Mouse (Mus musculus) c-Kit-positive CD71-positive TER-119-positive erythroid progenitor cells, embryonic 14.5 days (primary cell): ENCODE data around the gene Cpvl.

Experiments
- DNase-seq: peaks from one replicate; pipeline ENCODE4 v3.0.0-alpha.2; 2013; ENCODE audit warnings: low spot score

Cpvl gene

DNA sequence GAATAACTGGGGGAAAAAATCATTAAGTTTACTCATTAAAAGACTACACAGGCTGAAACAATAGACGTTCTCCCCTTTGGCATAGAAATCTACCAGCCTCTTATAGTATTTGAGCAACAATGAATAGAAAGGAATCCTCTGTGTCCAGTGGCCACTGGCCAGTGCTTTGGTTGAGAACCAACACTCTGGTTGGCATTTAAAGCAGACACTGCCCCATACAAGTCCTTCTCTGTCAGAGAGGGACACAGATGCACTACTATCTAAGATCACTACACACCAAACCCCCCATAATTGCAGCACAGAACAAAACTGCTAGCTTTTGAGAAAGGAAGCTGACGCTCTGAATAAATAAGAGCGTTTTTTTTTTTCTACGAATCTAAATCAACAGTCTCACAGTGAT lies 93.5 kb downstream of the Cpvl start:
- DNase-seq: no peak

DNA sequence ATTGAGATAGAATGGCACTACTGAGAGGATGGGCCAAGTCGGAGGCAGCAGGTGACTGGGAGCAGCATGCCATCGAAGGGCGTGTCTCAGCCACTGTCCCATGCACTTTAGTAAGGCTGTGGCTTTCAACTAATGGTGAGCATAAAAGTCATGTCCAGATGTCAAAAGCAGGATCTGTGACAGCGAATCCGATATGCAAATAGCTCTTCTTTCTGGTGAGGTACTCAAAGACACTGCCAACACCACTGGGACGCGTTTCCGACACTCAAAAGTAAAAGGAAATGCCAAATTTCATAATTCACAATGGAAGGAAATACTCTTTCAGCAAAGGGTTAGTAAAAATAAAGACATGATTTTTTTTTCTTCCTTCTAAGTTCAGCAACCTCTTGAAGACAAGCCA lies 94.0 kb downstream of the Cpvl start:
- no peak for DNase-seq

DNA sequence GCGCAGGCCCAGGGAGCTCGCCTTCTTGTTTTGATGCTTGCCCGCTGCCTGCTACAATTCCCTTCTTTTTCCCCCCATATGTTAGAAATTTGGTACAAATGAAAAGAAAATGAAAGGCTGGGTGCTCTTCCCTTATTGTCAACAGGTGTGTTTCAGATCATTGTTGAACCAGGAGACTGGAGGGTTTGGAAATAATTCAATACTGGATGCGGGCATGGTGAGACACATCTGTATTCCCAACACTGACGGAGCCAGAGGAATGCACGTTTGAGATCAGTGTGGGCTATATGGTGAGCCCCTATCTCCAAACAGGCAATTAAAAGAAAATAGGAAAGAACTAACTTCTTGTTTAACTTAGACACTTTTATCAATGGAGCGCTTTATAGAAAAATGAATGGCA lies 95.1 kb downstream of the Cpvl start:
- no peak for DNase-seq

DNA sequence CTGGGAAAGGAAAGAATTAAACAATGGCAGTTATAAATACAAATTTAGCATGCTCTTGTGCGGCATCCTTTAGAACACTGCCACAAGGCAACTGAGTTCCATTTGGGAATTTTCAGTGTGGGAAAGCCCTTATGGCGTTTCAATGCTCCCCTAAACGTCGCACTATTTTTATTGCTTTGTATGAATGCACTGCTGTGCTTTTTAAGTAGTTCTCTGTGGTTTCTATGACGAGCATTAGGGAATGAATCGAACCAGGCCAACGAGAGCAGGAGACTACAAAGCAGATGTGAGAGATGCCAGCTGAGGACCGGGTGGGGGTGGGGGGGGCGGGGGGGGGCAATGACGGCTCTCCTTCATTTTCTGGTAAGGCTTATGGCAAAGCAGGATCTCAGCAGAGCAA lies 96.8 kb downstream of the Cpvl start:
- no peak for DNase-seq

DNA sequence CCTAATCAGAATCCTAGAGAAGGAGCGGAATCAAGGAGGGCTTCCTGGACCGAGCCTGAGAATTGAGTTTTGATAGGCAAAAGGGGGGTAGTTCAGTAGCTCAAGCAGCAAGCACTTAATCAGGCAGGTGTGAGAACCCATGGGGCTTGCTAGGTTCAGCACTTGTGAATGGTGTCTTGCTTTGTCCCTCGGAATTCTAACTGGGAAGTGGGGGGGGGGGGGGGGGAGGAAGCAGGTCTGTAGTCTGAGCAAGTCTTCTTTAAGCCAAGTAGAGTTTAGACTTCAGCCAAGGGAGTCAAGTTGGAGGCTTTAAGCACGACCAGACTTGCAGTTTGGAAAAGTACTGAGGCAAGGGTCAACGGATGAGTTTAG lies 97.2 kb downstream of the Cpvl start:
- no peak for DNase-seq

DNA sequence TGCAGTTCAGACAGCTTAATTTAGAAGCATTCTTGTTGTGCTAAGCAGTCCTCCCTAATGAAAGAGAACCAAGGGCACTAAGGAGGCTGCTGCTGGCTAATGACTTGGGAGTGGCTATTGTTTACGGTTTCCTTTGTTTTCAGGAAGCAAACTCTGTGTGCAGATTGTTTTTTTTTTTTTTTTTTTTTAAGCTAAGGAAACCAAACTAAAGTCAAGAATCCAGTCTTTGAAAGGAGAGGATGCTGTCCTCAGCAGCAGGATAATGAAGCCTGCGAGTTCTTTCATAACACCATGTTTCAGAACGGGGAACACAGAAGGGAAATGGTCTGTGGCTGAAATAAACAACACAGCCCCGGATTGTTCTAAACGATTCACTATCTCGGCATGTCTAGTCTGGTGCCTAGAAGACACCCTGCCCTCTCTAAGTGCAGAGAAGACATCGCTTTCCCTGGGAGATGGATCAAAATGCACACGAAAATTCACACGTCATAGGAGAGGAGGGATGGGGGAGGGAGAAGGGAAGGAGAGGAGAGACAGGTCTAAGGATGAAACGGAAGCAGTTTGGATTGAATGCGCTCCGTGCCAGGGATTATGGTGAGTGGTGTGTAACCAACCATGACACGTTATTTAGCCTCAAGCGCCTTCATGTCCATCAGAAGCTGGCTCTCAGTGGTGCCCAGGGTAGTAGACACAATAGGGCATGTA lies 97.8 kb downstream of the Cpvl start:
- DNase-seq: no peak

DNA sequence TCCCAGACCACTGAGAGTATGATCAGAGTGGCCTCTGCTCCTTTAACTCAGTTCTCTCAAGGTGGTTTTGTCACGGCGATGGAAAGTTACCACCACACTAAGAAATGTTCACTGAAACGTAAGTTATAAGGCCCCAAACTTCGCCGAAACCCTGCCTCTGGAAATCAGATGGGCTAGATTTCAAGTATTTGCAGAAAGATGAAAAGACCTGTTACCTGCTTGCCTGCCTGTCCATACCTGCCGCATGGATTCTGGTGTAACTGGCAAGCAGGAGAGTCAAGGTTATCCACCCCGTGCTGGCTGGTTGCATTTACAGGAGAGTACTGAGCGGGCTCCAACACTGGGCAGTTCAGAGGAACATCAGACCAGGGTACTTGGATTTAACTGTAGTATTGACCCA lies 98.9 kb downstream of the Cpvl start:
- DNase-seq: no peak

DNA sequence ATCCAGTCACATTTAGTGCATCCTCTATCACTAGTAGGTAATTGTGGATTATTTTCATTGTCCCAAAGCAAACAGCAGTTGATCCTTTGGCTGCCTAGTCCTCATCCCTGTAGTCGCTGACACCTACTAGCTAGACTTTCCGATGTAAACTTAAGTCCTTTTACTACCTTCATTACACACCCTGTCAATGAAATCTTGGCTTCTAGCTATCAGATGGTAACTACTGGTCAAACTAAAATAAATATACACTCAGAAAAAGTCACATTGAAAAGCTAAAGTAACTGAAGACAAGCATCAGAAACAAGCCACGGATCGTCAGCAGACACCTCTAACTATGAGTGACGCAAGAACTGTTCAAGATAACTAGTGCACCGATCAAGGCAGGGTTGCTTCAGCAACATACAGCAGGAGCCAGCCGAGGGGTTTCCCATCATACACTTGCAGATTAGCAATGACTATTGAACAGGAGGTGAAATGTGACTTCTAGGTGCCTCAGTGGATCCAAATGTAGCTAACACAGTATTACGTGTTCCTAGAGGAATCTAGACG lies 103.5 kb downstream of the Cpvl start:
- no peak for DNase-seq

DNA sequence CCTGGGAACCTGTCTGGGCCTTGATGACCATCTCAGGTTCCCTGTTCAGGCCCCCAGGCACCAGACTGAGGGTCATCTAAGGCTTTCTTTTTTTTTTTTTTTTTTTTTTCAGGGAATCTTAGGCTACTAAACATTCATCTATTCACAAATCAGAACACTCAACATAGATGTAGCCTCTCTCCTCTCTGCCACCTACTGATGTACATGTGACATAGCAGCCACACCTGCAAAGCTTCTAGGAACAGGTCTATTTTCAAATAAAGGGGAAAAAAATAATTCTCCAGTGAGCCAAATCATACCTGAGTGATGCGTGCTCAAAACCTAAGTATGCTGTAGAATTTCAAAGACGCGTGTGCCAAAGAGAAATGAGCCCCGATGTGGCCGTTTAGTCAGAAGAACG lies 106.6 kb downstream of the Cpvl start:
- no peak for DNase-seq

DNA sequence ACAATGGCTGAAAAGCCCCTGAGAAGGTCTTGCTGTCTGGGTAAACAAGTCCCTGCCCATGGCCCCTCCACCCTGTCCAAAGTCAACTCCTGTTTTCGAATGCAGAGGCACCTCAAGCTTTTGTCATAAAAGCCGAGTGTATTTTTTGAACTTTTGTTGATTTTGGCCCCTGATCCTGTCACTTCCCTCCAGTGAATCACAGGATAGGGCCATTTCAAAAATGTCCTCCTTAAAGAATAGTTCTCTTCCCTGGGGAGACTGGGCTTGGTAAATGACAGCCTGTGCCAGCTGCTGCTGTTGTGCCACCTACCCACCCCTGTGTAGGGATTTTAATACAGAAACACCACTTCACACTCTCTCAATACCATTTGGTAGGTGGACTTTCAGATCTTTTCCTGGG lies 115.5 kb downstream of the Cpvl start:
- DNase-seq: no peak

DNA sequence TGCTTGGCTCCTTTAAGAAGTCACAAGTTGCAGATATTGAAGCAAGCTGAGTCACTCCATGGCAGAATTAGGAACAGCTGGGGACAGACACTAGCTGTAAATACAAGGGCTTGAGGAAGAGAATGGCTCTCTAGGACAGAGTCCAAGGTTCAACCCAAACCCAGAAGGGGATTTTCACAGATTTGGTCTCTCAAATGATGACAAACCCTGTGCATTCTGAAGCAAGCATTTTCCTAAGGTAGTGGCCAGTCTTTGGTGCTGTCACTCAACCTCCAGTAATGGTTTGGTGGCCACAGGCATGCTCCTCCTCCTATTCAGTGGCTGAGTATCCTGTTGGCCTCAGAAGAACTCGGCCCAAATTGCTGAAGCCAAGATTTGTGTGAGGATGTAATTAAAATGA lies 119.4 kb downstream of the Cpvl start:
- no peak for DNase-seq

DNA sequence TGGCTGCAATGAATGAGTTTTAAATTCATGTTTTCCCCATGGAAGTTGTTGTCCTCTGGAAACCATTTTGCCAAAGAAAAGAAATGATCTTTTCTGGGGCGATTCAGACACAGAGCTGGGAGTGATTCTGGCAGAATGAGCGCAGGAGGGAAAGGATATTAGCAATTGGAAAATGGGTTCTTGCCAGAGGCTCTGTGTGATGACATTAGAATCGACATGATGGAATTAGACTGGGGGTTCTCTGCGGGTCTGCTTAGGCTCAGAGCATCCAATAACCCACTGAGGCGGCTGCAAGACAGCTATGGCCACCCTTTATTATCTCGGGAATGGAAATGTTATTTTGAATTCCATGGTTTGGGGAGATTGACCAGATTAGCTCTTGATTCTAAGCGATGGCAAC lies 120.6 kb downstream of the Cpvl start:
- no peak for DNase-seq

DNA sequence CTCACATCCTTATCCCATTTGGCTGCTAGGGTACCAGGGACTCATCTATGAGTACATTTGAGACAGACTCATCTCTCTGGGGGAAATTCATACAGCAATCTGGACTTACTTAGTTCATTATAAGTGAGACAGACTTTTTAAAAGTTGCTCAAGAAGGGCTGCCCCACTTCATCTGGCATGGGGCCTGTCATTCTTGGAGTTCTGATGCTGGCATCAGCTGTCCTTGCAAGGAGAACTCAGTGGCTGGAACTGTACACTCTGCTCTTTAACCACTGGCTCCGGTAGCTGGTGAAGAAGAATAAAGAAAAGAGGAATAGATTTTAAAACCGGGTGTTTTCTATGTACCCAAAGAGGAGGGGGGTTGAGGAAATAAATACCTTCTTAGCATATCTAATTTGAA lies 121.7 kb downstream of the Cpvl start:
- DNase-seq: no peak

DNA sequence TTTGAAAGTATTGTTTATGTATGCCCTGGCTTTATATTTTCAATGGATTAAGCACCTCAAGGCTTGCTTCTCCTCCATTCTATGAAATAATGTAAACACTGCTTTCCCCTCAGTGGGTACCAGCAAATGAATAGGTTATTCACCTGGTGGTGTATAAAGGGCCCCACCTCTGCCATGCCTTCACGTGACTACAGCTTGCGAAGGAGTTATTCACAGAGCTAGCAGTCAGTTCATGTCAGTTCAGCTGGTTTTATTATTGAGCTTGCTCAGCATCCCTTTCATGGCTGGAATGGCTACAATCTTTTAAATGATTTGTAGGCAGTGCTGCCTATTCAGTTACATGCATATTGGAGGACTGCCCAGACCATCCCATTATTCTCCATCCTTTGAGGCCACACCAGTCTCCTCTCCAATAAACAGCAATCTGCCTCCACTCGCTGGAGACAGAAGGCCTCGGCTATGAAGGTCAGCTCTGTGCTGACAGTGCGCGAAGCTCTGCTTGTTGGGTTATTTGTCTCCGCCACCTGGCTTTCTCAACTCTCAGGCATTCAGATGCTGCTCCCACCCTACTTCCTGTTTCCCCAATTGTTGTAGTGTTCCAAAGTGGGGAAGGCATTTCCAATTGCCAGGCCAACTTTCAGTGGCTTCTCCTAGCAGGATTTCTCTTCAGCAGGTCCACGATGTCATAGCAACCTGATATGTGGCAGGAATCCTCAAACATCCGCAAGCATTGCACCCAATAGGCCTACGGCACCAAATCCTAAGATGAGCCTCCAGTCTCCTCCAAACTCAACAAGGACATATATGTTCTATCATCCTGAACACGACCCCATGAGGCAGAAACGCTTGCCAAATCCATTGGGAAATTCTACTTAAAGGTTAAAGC lies 123.3 kb downstream of the Cpvl start:
- DNase-seq: no peak

DNA sequence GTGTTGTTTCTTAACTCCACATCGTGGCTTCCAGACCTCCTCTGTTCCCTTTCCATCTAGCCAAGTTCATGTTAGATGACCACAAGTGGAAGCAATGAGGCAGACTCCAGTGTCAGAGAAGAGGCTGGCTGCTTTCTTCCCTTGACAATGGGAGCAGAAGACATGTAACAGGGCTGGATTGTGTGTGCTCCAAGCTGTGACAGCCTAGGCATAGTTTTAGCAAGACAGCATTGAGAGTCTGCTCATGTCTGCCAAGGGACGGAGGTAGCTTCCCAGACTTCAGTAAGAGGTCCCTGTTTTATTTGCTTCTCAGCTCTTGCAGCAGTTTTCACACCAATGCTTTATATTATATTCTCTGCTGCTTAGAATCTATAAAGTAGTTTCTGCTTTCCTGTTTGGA lies 124.2 kb downstream of the Cpvl start:
- no peak for DNase-seq

DNA sequence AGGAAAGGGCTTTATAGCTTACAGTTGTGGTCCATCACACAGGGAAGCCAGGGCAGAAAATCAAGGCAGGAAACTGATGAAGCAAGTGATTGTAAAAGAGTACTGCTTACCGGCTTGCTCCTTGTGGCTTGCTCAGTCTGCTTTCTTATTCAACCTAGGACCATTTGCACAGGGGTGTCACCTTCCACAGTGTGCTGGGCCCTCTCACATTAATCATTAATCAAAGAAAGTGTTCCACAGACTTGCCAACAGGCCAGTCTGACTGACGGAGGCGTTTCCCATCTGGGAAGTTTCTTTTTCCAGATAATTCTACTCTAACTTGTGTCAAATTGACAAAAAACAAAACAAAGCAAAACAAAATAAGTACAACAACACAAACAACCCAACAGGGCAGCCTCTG lies 124.9 kb downstream of the Cpvl start:
- DNase-seq: no peak

DNA sequence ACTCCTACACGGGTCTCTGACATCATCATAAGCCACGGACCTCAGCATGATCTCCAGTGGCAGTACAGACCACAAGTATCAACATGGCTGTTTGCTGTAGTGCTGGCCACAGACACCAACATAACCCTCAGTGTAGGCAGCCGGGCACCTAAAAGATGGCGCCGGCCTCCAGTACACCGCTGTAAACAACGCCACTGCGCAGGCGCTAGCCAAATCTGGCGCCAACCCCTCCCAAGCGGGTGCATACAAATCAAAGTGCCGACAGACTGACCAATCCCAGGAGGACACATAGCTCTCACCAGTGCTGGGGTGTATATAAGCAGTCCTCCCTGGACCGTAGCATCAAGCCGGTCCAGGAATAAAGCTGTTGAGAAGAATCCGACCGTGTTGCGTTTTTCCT lies 133.8 kb downstream of the Cpvl start:
- no peak for DNase-seq

DNA sequence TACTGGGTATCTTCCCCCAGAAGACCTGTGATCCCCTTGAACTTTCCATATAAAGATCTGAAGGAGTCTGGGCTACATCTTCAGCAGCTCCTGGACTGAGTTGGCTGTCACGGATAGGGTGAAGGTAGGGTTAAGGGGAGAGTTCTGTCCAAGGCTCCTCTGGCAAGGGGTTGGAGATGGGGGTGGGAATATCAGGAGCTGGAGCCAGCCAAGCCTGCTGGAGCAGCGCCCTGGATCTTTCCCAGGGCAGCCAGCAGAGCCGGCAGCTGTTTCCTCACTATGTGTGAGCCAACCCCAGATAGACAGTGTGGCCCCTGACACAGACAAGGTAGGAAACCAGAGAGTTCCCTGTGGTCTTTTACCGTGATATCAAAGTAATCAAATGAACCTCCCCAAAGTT lies 153.3 kb downstream of the Cpvl start:
- no peak for DNase-seq
